Mouse (Mus musculus): ENCODE results near the gene Rho. TPM values are rescaled to one million over a fixed set of nuclear protein-coding genes. Genes with fewer than 3 reads are reported as not detected.

Gene Rho
- polyA plus RNA-seq, 1 experiment from 2014 or later, result 0.36 TPM

DNA sequence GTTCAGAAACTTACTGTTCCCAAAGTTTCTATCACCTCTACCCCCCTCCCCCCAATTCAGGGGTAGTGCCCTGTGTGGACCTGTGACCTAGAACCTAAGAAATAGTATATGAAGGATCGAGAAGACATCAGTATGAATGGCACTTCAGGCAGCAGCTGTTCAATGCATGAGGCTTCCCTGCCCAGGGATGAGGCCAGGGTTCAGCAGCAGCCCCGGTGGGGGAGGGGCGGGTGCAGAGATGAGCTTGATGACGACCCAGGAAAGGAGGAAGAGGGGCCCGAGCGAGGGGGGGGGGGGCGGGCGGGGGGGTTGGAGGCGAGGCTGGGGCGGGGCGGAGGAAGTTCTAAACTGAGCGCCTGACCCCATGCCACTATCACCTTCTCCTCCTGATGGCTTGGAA lies 9.6 kb downstream of the Rho start:
- ATAC-seq, result no peak

DNA sequence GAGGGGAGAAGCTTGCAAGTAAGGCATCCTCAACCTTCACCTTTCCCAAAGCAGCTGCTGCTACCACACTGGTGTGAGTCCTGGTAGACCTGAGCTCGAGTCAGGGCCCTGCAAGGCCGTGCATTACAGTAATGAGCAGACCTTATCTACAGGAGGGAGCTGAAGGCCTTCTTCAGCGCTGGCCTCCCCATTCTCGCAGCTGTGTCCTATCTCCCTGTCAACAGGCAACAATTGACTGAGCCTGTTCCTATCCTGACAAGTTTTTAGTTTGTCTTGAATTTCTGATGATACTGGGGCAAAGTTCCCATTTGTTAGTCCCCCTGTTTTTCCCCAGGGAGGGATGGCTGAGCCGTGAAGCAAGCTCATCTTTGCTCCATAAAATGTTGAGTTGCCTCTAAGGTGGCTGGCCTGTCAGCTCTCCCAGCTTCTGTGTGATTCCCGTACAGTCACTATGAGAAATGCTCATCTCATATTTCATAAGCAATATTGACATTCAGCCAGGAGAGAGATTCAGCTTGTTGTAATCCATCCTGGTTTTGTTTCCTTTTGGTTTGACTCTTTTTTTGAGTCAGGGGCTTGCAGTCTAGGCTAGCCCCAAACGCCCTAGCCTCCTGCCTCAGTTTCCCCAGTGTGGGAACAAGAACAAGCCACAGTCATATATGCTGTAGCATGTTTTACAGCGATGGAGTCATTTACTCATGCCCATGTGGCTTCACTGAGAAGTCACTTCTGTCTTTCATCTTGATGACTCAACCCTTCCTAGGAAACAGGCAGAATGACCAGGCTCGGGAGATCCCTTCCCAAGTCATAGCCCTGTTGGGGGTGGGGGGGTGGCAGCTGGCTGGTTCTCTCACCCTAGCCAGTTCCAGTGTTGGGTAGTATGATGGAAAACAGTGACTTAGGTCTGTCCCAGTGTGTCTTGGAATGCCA lies 12.2 kb downstream of the Rho start:
- H3K4me1 ChIP-seq (ENCODE audit: control insufficient read depth, insufficient read depth, low read length), result no peaks in the 10 kb centered on the region
- H3K9ac ChIP-seq (ENCODE audit: low read depth, low read length), result no peak overlapping the region
- no peak for ATAC-seq
- no peaks in the 10 kb centered on the region for H3K36me3 ChIP-seq (ENCODE audit: control insufficient read depth, insufficient read depth, low read length)
- no peaks in the 10 kb centered on the region for H3K27me3 ChIP-seq (ENCODE audit: control insufficient read depth, insufficient read depth, low read depth, low read length)
- no peak overlapping the region for H3K4me3 ChIP-seq (ENCODE audit: low read depth, low read length)
- whole genome bisulfite sequencing, result 84% methylated on average over 9 of the region's 9 CpGs
- H3K9me3 ChIP-seq (replicated peaks; ENCODE audit: control insufficient read depth, low read length, poor library complexity, severe bottlenecking), result no peaks in the 10 kb centered on the region
- no peak overlapping the region for H3K27ac ChIP-seq (ENCODE audit: low read length)
- H3K4me2 ChIP-seq (ENCODE audit: low read length), result no peak overlapping the region

More for the DNA sequence above, 9.6 kb downstream of the Rho start:
- H3K36me3 ChIP-seq (ENCODE audit: control insufficient read depth, insufficient read depth, low read length), result no peaks in the 10 kb centered on the region
- no peak overlapping the region for H3K4me2 ChIP-seq (ENCODE audit: low read length)
- no peaks in the 10 kb centered on the region for H3K27me3 ChIP-seq (ENCODE audit: control insufficient read depth, insufficient read depth, low read depth, low read length)
- 18% methylated on average over 4 of the region's 12 CpGs for WGBS
- no peak overlapping the region for H3K4me3 ChIP-seq (ENCODE audit: low read depth, low read length)
- H3K27ac ChIP-seq (ENCODE audit: low read length), result no peak overlapping the region
- H3K9me3 ChIP-seq (replicated peaks; ENCODE audit: control insufficient read depth, low read length, poor library complexity, severe bottlenecking), result no peaks in the 10 kb centered on the region; the same call in 1 of the 2 replicates
- H3K4me1 ChIP-seq (ENCODE audit: control insufficient read depth, insufficient read depth, low read length), result no peaks in the 10 kb centered on the region
- H3K9ac ChIP-seq (ENCODE audit: low read depth, low read length), result no peak overlapping the region

DNA sequence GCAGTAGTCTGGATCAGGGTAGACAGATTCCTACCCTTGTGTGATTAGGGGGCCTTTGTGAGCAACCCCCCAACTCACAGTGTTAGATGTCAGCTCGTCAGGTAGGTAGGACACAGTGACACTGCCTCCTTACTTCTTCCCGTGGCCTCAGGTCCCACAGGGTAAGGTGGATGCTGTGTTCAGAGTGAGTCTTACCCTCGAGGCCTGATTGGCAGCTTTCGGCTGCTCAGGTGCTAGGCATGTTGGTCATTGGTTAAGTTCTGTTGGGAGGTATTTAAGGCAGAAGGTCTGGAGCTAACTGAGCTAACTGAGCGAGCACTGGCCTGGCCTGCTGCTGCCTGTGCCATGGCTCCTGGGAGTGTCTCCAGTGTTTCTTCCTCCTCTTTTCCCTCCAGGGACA lies 13.1 kb downstream of the Rho start, which contains the start of gene H1foo:
Gene H1foo, plus strand, starts transcription at position 301 of the 400 bp plus-strand sequence.
- no peaks in the 10 kb centered on the region for H3K4me1 ChIP-seq (ENCODE audit: control insufficient read depth, insufficient read depth, low read length)
- H3K27ac ChIP-seq (ENCODE audit: low read length), result no peak within 1 kb of the TSS
- no peaks in the 10 kb centered on the region for H3K27me3 ChIP-seq (ENCODE audit: control insufficient read depth, insufficient read depth, low read depth, low read length)
- no peaks in the 10 kb centered on the region for H3K36me3 ChIP-seq (ENCODE audit: control insufficient read depth, insufficient read depth, low read length)
- H3K4me2 ChIP-seq (ENCODE audit: low read length), result no peak within 1 kb of the TSS
- no peak within 1 kb of the TSS for H3K4me3 ChIP-seq (ENCODE audit: low read depth, low read length)
- no peak for ATAC-seq
- H3K9me3 ChIP-seq (replicated peaks; ENCODE audit: control insufficient read depth, low read length, poor library complexity, severe bottlenecking), result no peaks in the 10 kb centered on the region
- 86% methylated on average over 5 of the region's 5 CpGs for WGBS
- H3K9ac ChIP-seq (ENCODE audit: low read depth, low read length), result no peak within 1 kb of the TSS

DNA sequence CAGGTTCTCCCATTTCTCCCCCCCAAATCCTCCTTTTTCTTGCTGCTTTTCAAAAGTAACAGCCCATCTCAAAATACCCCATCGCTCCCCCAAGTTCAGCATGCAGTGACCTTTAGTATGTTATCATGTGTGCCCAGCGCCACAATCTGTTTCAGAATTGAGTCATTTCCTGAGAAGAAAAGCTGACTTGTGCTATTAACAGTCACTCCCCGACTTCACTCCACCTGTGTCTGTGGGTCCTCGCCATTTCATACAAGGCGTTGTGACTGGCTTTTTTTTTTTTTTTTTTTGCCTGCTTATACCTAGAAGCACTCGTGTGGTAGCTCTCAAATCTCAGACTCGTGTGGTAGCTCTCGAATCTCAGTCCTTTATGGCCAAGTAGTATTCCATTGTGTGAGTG lies 14.1 kb downstream of the Rho start:
- 86% methylated on average over 8 of the region's 8 CpGs for WGBS
- Histone ChIP-seq H3K9me3 (replicated peaks; ENCODE audit: control insufficient read depth, low read length, poor library complexity, severe bottlenecking) (no peaks in the 10 kb centered on the region), H3K36me3 (ENCODE audit: control insufficient read depth, insufficient read depth, low read length) (no peaks in the 10 kb centered on the region), H3K4me1 (ENCODE audit: control insufficient read depth, insufficient read depth, low read length) (no peaks in the 10 kb centered on the region), H3K27ac (ENCODE audit: low read length) (no peak overlapping the region), H3K9ac (ENCODE audit: low read depth, low read length) (no peak overlapping the region), H3K4me2 (ENCODE audit: low read length) (no peak overlapping the region), H3K27me3 (ENCODE audit: control insufficient read depth, insufficient read depth, low read depth, low read length) (no peaks in the 10 kb centered on the region), H3K4me3 (ENCODE audit: low read depth, low read length) (no peak overlapping the region)
- ATAC-seq, result no peak

DNA sequence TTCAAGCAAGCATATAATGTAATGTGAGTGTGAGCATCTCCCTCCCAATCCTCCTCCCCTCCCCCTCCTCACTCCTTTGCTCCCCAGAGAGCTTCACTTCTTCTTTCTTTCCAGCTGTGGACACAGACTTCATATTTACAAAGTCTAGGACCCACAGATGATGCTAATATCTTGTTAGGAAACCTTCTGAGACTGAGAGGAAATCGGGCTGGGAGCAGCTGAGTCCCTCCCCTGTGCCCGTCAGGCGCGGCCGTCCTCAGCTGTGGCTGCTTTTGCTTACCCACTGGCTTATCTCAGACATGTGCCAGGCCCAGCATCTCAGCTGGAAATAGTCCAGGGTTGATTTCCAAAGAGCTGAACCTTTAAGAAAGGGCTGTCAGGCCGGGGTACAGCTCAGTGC lies 14.8 kb downstream of the Rho start:
- H3K27ac ChIP-seq (ENCODE audit: low read length), result no peak overlapping the region
- 0 out of 2 replicates have a peak, but pooled peaks have one; percentile 39 for ATAC-seq

DNA sequence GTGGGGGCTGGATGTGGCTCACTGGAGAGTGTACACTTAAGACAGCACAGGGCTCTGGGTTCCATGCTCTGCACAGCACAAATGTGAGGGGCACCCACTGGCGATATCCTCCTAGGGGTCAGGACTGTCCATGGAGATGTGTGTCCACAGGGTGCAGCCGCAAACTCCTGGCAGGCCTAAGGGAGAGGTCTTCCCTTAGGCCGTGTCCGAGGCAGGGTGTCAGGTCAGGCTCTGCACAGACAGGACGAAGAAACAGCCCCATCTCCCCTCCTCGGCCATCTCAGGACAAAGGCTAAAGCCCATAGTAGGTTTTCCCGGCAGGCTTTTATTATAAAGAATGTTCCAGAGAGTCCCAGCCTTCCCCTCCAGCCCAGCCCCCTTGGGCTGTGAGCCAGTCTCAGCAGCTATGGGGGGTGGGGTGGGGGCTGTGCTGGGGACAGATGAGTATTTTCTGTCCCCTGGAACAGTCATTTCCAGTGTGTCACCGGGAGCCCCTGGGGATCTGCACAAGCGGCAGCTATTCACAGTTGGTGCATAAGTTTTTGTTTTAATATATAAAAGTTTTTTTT lies 23.0 kb downstream of the Rho start:
- ATAC-seq, result no peak
- H3K4me3 ChIP-seq (ENCODE audit: low read depth, low read length), result no peak overlapping the region
- no peaks in the 10 kb centered on the region for H3K9me3 ChIP-seq (replicated peaks; ENCODE audit: control insufficient read depth, low read length, poor library complexity, severe bottlenecking)
- no peak overlapping the region for H3K4me2 ChIP-seq (ENCODE audit: low read length)
- no peak overlapping the region for H3K27ac ChIP-seq (ENCODE audit: low read length)
- H3K9ac ChIP-seq (ENCODE audit: low read depth, low read length), result no peak overlapping the region
- no peaks in the 10 kb centered on the region for H3K27me3 ChIP-seq (ENCODE audit: control insufficient read depth, insufficient read depth, low read depth, low read length)
- no peaks in the 10 kb centered on the region for H3K36me3 ChIP-seq (ENCODE audit: control insufficient read depth, insufficient read depth, low read length)
- peaks cover 6% of the 10 kb centered on the region; the same call in 1 of the 2 replicates for H3K4me1 ChIP-seq (ENCODE audit: control insufficient read depth, insufficient read depth, low read length)
- 66% methylated on average over 9 of the region's 9 CpGs for WGBS

More for the DNA sequence above, 14.8 kb downstream of the Rho start:
- Histone ChIP-seq H3K9ac (ENCODE audit: low read depth, low read length) (no peak overlapping the region), H3K27me3 (ENCODE audit: control insufficient read depth, insufficient read depth, low read depth, low read length) (no peaks in the 10 kb centered on the region), H3K36me3 (ENCODE audit: control insufficient read depth, insufficient read depth, low read length) (no peaks in the 10 kb centered on the region), H3K4me2 (ENCODE audit: low read length) (no peak overlapping the region), H3K4me1 (ENCODE audit: control insufficient read depth, insufficient read depth, low read length) (no peaks in the 10 kb centered on the region), H3K9me3 (replicated peaks; ENCODE audit: control insufficient read depth, low read length, poor library complexity, severe bottlenecking) (no peaks in the 10 kb centered on the region), H3K4me3 (ENCODE audit: low read depth, low read length) (no peak overlapping the region)
- WGBS, result 50% methylated on average over 6 of the region's 6 CpGs

DNA sequence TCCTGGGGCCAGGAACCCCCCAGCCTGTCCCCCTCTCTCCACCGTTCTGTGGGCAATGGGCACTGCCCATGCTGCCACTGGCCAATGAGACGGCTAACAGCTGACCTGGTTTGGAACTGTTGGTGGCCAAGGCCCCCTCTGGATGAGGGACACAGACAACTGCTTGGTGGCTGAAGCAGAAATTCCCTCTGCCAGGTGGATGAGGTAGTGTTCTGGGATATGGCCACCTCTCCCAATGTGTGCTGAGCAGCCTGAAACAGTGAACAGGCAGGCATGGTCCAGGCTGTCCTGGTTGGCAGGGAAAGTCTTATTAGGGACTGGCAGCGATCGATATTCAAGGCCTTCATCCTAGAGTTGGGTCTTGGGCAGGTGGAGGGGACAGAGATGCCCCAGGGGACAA lies 23.6 kb downstream of the Rho start:
- Histone ChIP-seq H3K4me2 (ENCODE audit: low read length) (no peak overlapping the region), H3K36me3 (ENCODE audit: control insufficient read depth, insufficient read depth, low read length) (no peaks in the 10 kb centered on the region), H3K4me1 (ENCODE audit: control insufficient read depth, insufficient read depth, low read length) (peaks cover 6% of the 10 kb centered on the region; the same call in 1 of the 2 replicates), H3K4me3 (ENCODE audit: low read depth, low read length) (no peak overlapping the region), H3K27ac (ENCODE audit: low read length) (no peak overlapping the region), H3K9me3 (replicated peaks; ENCODE audit: control insufficient read depth, low read length, poor library complexity, severe bottlenecking) (no peaks in the 10 kb centered on the region), H3K27me3 (ENCODE audit: control insufficient read depth, insufficient read depth, low read depth, low read length) (no peaks in the 10 kb centered on the region), H3K9ac (ENCODE audit: low read depth, low read length) (no peak overlapping the region)
- 82% methylated on average over 4 of the region's 4 CpGs for WGBS
- no peak for ATAC-seq

DNA sequence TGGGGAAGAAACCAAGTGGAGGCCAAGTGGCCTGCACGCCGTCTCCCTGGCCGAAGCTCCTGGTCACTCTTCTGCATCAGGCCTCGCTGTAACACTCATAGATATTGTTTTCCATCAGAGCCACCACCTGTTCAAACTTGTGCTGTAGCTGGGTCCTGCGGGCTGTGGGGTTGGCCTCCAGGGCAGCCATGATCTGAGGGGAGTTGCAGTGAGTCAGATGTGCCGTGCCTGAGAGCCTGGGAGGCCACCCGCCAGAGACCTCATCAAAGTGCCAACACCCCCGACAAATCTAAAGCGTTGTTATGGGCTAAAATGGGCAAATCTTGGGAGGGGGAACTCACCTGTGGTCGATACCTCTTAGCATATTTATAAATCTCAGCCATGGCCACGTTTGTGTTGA lies 24.1 kb downstream of the Rho start:
- ATAC-seq, result no peak
- H3K4me2 ChIP-seq (ENCODE audit: low read length), result no peak overlapping the region
- no peaks in the 10 kb centered on the region for H3K36me3 ChIP-seq (ENCODE audit: control insufficient read depth, insufficient read depth, low read length)
- H3K9ac ChIP-seq (ENCODE audit: low read depth, low read length), result no peak overlapping the region
- WGBS, result 85% methylated on average over 11 of the region's 11 CpGs
- H3K27ac ChIP-seq (ENCODE audit: low read length), result no peak overlapping the region
- H3K4me3 ChIP-seq (ENCODE audit: low read depth, low read length), result no peak overlapping the region
- H3K27me3 ChIP-seq (ENCODE audit: control insufficient read depth, insufficient read depth, low read depth, low read length), result no peaks in the 10 kb centered on the region
- H3K4me1 ChIP-seq (ENCODE audit: control insufficient read depth, insufficient read depth, low read length), result peaks cover 6% of the 10 kb centered on the region; the same call in 1 of the 2 replicates
- H3K9me3 ChIP-seq (replicated peaks; ENCODE audit: control insufficient read depth, low read length, poor library complexity, severe bottlenecking), result no peaks in the 10 kb centered on the region

DNA sequence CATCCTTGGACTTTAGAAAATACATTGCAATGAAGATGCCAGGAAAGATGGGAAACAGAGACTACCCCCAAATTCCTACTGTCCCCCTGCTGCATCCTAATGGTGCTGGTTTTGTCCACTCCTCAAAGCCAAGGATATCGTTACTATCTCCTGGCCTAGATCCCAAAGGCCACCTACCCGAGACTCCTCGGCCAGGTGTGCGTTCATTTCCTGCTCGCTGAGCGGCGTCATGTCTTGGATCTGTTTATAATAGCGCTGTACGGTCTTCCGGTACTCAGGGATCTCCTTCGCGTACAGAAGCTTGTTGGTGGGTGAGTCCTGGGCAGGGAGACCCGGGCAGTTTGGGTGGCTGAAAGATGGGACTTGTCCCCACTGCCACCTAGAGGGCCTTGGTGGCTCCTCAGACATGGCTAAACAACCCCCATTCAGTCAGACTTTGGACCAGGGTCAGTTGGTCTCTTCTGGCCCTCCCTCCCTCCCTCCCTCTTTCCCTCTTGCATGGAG lies 24.9 kb downstream of the Rho start:
- no peak overlapping the region for H3K4me2 ChIP-seq (ENCODE audit: low read length)
- H3K4me1 ChIP-seq (ENCODE audit: control insufficient read depth, insufficient read depth, low read length), result peaks cover 6% of the 10 kb centered on the region; the same call in 1 of the 2 replicates
- no peak overlapping the region for H3K4me3 ChIP-seq (ENCODE audit: low read depth, low read length)
- no peaks in the 10 kb centered on the region for H3K27me3 ChIP-seq (ENCODE audit: control insufficient read depth, insufficient read depth, low read depth, low read length)
- WGBS, result 89% methylated on average over 13 of the region's 13 CpGs
- H3K36me3 ChIP-seq (ENCODE audit: control insufficient read depth, insufficient read depth, low read length), result no peaks in the 10 kb centered on the region
- no peak overlapping the region for H3K9ac ChIP-seq (ENCODE audit: low read depth, low read length)
- no peak for ATAC-seq
- no peak overlapping the region for H3K27ac ChIP-seq (ENCODE audit: low read length)
- no peaks in the 10 kb centered on the region for H3K9me3 ChIP-seq (replicated peaks; ENCODE audit: control insufficient read depth, low read length, poor library complexity, severe bottlenecking)
